Mouse (Mus musculus) forebrain, postnatal 0 days (tissue): ENCODE data around the gene Hpcal4. TPM values are rescaled to one million over a fixed set of nuclear protein-coding genes. Genes with fewer than 3 reads are reported as not detected.
A peak's percentile ranks its signal among the peaks of the same experiment; 100 is the strongest.

ENCODE experiments used
- ATAC-seq: fragments of 200-750 bp; cut with Nextera tagmentation; 2 replicates; pipeline ENCODE4 v1.8.0; 2017; ENCODE audit warnings: mild to moderate bottlenecking, moderate library complexity
- DNase-seq: peaks from one replicate; pipeline ENCODE4 v3.0.0-alpha.2; 2015
- H3K27ac ChIP-seq: fragments of 300-500 bp; sonication (generic); 2 replicates; pipeline ENCODE4 v1.5.1; 2014; ENCODE audit warnings: low read depth, mild to moderate bottlenecking, antibody characterized with exemption, low read length, moderate library complexity, mixed read lengths
- H3K27me3 ChIP-seq: fragments of 300-500 bp; sonication (generic); 2 replicates; pipeline ENCODE4 v1.6.1; 2014; ENCODE audit warnings: mild to moderate bottlenecking, low read length, mixed read lengths; ENCODE audit not compliant: insufficient read depth
- H3K36me3 ChIP-seq: fragments of 300-500 bp; sonication (generic); 2 replicates; pipeline ENCODE4 v1.6.1; 2014; ENCODE audit warnings: mild to moderate bottlenecking, moderate library complexity; ENCODE audit not compliant: insufficient read depth
- H3K4me1 ChIP-seq: fragments of 300-500 bp; sonication (generic); 2 replicates; pipeline ENCODE4 v1.6.1; 2014; ENCODE audit warnings: antibody characterized with exemption; ENCODE audit not compliant: insufficient read depth
- H3K4me2 ChIP-seq: fragments of 300-500 bp; sonication (generic); 2 replicates; pipeline ENCODE4 v1.6.1; 2014; ENCODE audit warnings: low read depth, mild to moderate bottlenecking, moderate library complexity
- H3K4me3 ChIP-seq: fragments of 300-500 bp; sonication (generic); 2 replicates; pipeline ENCODE4 v1.5.1; 2014; ENCODE audit warnings: low read depth, low read length, mixed read lengths
- H3K9ac ChIP-seq: fragments of 300-500 bp; sonication (generic); 2 replicates; pipeline ENCODE4 v1.6.1; 2014; ENCODE audit warnings: mild to moderate bottlenecking
- H3K9me3 ChIP-seq: fragments of 300-500 bp; sonication (generic); 2 replicates; pipeline ENCODE4 v1.6.1; 2016; ENCODE audit warnings: low read length
- CTCF ChIP-seq: sonication (generic); IDR thresholded peaks from 2 replicates; pipeline ENCODE4 v1.5.1; 2016; ENCODE audit warnings: antibody characterized with exemption, control low read depth, low read depth
- WGBS: fragments of 180-500 bp; shearing (Covaris S2); extraction: QIAGEN DNeasy Blood & Tissue Kit; methylation state at CpG from one replicate; pipeline ENCODE4 v1.1.7; 2014; 5-methylcytosine and 5-hydroxymethylcytosine counted together
- polyA plus RNA-seq: library from polyadenylated mRNA; unstranded; fragments of >200 nt; fragmentation: Nextera tagmentation; extraction: Ambion mirVana; gene quantifications from 2 replicates; pipeline ENCODE4 v1.2.1, GENCODE M21; 2015
- total RNA-seq: library from RNA; depleted of rRNA; stranded (reverse); fragments of >200 nt; gene quantifications from 2 replicates; pipeline ENCODE4 v1.2.3, GENCODE M21; 2014

Hpcal4 gene
- total and polyA plus RNA-seq, 2 experiments from 2014 or later, result 58.5 to 78.1 TPM

GRCm38 (mm10) chr4:123215367-123215766 lies 32.3 kb downstream of the Hpcal4 start:
- peak overlapping the region; percentile 50 for H3K27ac ChIP-seq
- no peak overlapping the region for H3K9ac ChIP-seq
- ATAC-seq, result peak; percentile 83
- no peak for TF ChIP-seq CTCF
- H3K36me3 ChIP-seq, result no peaks in the 10 kb centered on the region
- H3K9me3 ChIP-seq, result no peaks in the 10 kb centered on the region
- DNase-seq, result peak; percentile 44
- H3K4me2 ChIP-seq, result no peak overlapping the region
- WGBS, result 68% methylated on average over 1 of the region's 1 CpGs
- H3K4me1 ChIP-seq, result 0 out of 2 replicates have a peak, but pooled peaks cover 7% of the 10 kb centered on the region
- no peaks in the 10 kb centered on the region for H3K27me3 ChIP-seq
- H3K4me3 ChIP-seq, result no peak overlapping the region

- Histone ChIP-seq H3K9me3 (no peaks in the 10 kb centered on the region), H3K4me1 (0 out of 2 replicates have a peak, but pooled peaks cover 7% of the 10 kb centered on the region), H3K27ac (no peak overlapping the region), H3K4me3 (no peak overlapping the region), H3K27me3 (no peaks in the 10 kb centered on the region), H3K4me2 (no peak overlapping the region), H3K36me3 (no peaks in the 10 kb centered on the region), H3K9ac (no peak overlapping the region)
- peak; percentile 51 for DNase-seq
- 17% methylated on average over 1 of the region's 1 CpGs for WGBS
- peak; percentile 83 for TF ChIP-seq CTCF
- no peak for ATAC-seq
Observed at GRCm38 (mm10) chr4:123216782-123217181, 33.8 kb downstream of the Hpcal4 start.

- peak; percentile 85 for ATAC-seq
Observed at GRCm38 (mm10) chr4:123219720-123220357, 36.8 kb downstream of the Hpcal4 start.

GRCm38 (mm10) chr4:123220637-123221036 lies 37.6 kb downstream of the Hpcal4 start:
- DNase-seq (no peak), ATAC-seq (no peak)
- no peak overlapping the region for H3K4me2 ChIP-seq
- TF ChIP-seq CTCF, result no peak
- WGBS, result 85% methylated on average over 4 of the region's 4 CpGs
- no peaks in the 10 kb centered on the region for H3K27me3 ChIP-seq
- H3K4me1 ChIP-seq, result no peaks in the 10 kb centered on the region
- H3K9me3 ChIP-seq, result no peaks in the 10 kb centered on the region
- H3K36me3 ChIP-seq, result no peaks in the 10 kb centered on the region
- no peak overlapping the region for H3K9ac ChIP-seq
- no peak overlapping the region for H3K27ac ChIP-seq
- H3K4me3 ChIP-seq, result no peak overlapping the region

More at GRCm38 (mm10) chr4:123219720-123220357, 36.8 kb downstream of the Hpcal4 start:
- no peak overlapping the region for H3K4me3 ChIP-seq
- H3K4me1 ChIP-seq, result 0 out of 2 replicates have a peak, but pooled peaks cover 5% of the 10 kb centered on the region
- peak; percentile 98 for TF ChIP-seq CTCF
- H3K27ac ChIP-seq, result no peak overlapping the region
- no peak overlapping the region for H3K4me2 ChIP-seq
- no peaks in the 10 kb centered on the region for H3K9me3 ChIP-seq
- H3K9ac ChIP-seq, result no peak overlapping the region
- no peaks in the 10 kb centered on the region for H3K27me3 ChIP-seq
- no peaks in the 10 kb centered on the region for H3K36me3 ChIP-seq
- peak; percentile 79 for DNase-seq
- WGBS, result 68% methylated on average over 15 of the region's 15 CpGs

GRCm38 (mm10) chr4:123223309-123223708 lies 40.3 kb downstream of the Hpcal4 start:
- H3K9me3 ChIP-seq, result no peaks in the 10 kb centered on the region
- H3K27me3 ChIP-seq, result no peaks in the 10 kb centered on the region
- TF ChIP-seq CTCF, result peak; percentile 54
- H3K4me3 ChIP-seq, result no peak overlapping the region
- no peak overlapping the region for H3K4me2 ChIP-seq
- DNase-seq (no peak), ATAC-seq (no peak)
- no peak overlapping the region for H3K27ac ChIP-seq
- no peak overlapping the region for H3K9ac ChIP-seq
- no peaks in the 10 kb centered on the region for H3K4me1 ChIP-seq
- WGBS, result 47% methylated on average over 3 of the region's 3 CpGs
- H3K36me3 ChIP-seq, result no peaks in the 10 kb centered on the region

GRCm38 (mm10) chr4:123225718-123226403 lies 42.8 kb downstream of the Hpcal4 start:
- no peaks in the 10 kb centered on the region for H3K9me3 ChIP-seq
- WGBS, result 82% methylated on average over 10 of the region's 10 CpGs

GRCm38 (mm10) chr4:123227707-123228106 lies 44.7 kb downstream of the Hpcal4 start:
- no peak overlapping the region for H3K4me3 ChIP-seq
- 0 out of 2 replicates have a peak, but pooled peaks cover 3% of the 10 kb centered on the region for H3K27me3 ChIP-seq
- no peaks in the 10 kb centered on the region for H3K36me3 ChIP-seq
- H3K9ac ChIP-seq, result no peak overlapping the region
- no peak overlapping the region for H3K27ac ChIP-seq
- DNase-seq, result no peak
- H3K4me2 ChIP-seq, result no peak overlapping the region
- ATAC-seq, result 0 out of 2 replicates have a peak, but pooled peaks have one; percentile 18
- 48% methylated on average over 4 of the region's 4 CpGs for WGBS
- H3K9me3 ChIP-seq, result no peaks in the 10 kb centered on the region
- no peaks in the 10 kb centered on the region for H3K4me1 ChIP-seq
- TF ChIP-seq CTCF, result no peak

More at GRCm38 (mm10) chr4:123225718-123226403, 42.8 kb downstream of the Hpcal4 start:
- Histone ChIP-seq H3K4me3 (no peak overlapping the region), H3K27me3 (no peaks in the 10 kb centered on the region), H3K27ac (no peak overlapping the region), H3K4me1 (no peaks in the 10 kb centered on the region), H3K36me3 (no peaks in the 10 kb centered on the region), H3K9ac (no peak overlapping the region), H3K4me2 (no peak overlapping the region)
- TF ChIP-seq CTCF, result no peak
- no peak for DNase-seq
- ATAC-seq, result no peak; the same call in 1 of the 2 replicates
